Mouse (Mus musculus) gastrocnemius, postnatal 10 days (tissue): ENCODE results near the gene Klhdc9. TPM values are rescaled to one million over a fixed set of nuclear protein-coding genes. Genes with fewer than 3 reads are reported as not detected.

Experiments used
- total RNA-seq, 2 experiments: library from RNA; stranded (reverse); gene quantifications; 2 replicates each; pipeline ENCODE4 v1.2.3; 2021

The Klhdc9 gene
- total RNA-seq, 2 experiments from 2014 or later, result 0.31 to 0.61 TPM

Other genes with a start within 250 kb of the Klhdc9 start
- gene Cfap126, start 246.9 kb downstream of the Klhdc9 start, total RNA-seq, result 1 to 10 TPM; 1.2 to 1.8 TPM
- 100 to 1,000 TPM; 568 to 707 TPM for gene Sdhc, start 210.2 kb downstream of the Klhdc9 start, total RNA-seq
- 100 to 1,000 TPM; 478 to 752 TPM for gene Mpz, start 210.1 kb downstream of the Klhdc9 start, total RNA-seq
- gene Pcp4l1, start 164.5 kb downstream of the Klhdc9 start, total RNA-seq, result 10 to 100 TPM; 11.6 to 11.8 TPM
- not detected for gene Nr1i3, start 146.8 kb downstream of the Klhdc9 start, total RNA-seq
- 10 to 100 TPM; 42.2 to 44.7 TPM for gene Tomm40l, start 138.3 kb downstream of the Klhdc9 start, total RNA-seq
- 1 to 10 TPM in 1 of 2 experiments, not detected in 1; 4.2 TPM for gene Apoa2, start 135.7 kb downstream of the Klhdc9 start, total RNA-seq
- 10 to 100 TPM; 10.4 to 13.3 TPM for gene Fcer1g, start 126.4 kb downstream of the Klhdc9 start, total RNA-seq
- 1 to 10 TPM; 3.9 to 8.0 TPM for gene Adamts4, start 110.4 kb downstream of the Klhdc9 start, total RNA-seq
- gene Ndufs2, start 109.4 kb downstream of the Klhdc9 start, total RNA-seq, result 100 to 1,000 TPM; 468 to 578 TPM
- gene B4galt3, start 90.5 kb downstream of the Klhdc9 start, total RNA-seq, result 10 to 100 TPM; 11.0 to 17.6 TPM
- gene Ppox, start 79.6 kb downstream of the Klhdc9 start, total RNA-seq, result 10 to 100 TPM; 11.6 to 15.1 TPM
- gene Usp21, start 72.8 kb downstream of the Klhdc9 start, total RNA-seq, result 10 to 100 TPM; 15.3 to 19.7 TPM
- gene Ufc1, start 65.8 kb downstream of the Klhdc9 start, total RNA-seq, result 10 to 100 TPM; 81.8 to 87.9 TPM
- gene Dedd, start 31.7 kb downstream of the Klhdc9 start, total RNA-seq, result 10 to 100 TPM; 30.3 to 31.2 TPM
- 10 to 100 TPM; 20.1 to 22.5 TPM for gene Nit1, start 15.2 kb downstream of the Klhdc9 start, total RNA-seq
- gene Pfdn2, start 15.1 kb downstream of the Klhdc9 start, total RNA-seq, result 100 to 1,000 TPM; 104 to 113 TPM
- gene Nectin4, start 9.3 kb upstream of the Klhdc9 start, total RNA-seq, result under 1 TPM; 0.07 to 0.20 TPM
- 1 to 10 TPM; 1.7 to 2.3 TPM for gene Arhgap30, start 28.2 kb upstream of the Klhdc9 start, total RNA-seq
- 10 to 100 TPM; 31.5 to 32.4 TPM for gene Usf1, start 50.5 kb upstream of the Klhdc9 start, total RNA-seq
- under 1 TPM; 0.82 to 0.90 TPM for gene Tstd1, start 58.1 kb upstream of the Klhdc9 start, total RNA-seq
- gene F11r, start 76.7 kb upstream of the Klhdc9 start, total RNA-seq, result 10 to 100 TPM; 13.9 to 15.0 TPM
- gene Alyref2, start 142.7 kb upstream of the Klhdc9 start, total RNA-seq, result 1 to 10 TPM; 2.8 to 3.3 TPM
- gene Itln1, start 174.5 kb upstream of the Klhdc9 start, total RNA-seq, result not detected
- gene Cd244a, start 198.4 kb upstream of the Klhdc9 start, total RNA-seq, result under 1 TPM in 1 of 2 experiments, not detected in 1; 0.34 TPM
- gene Ly9, start 246.6 kb upstream of the Klhdc9 start, total RNA-seq, result under 1 TPM; 0.23 to 0.50 TPM